Mouse (Mus musculus) liver, embryonic 12.5 days (tissue): ENCODE results near the gene Mei1. TPM values are rescaled to one million over a fixed set of nuclear protein-coding genes. Genes with fewer than 3 reads are reported as not detected.
A peak's percentile ranks its signal among the peaks of the same experiment; 100 is the strongest.
"Not testable (repeated sequence)": the region's sequence is repeated elsewhere in the genome, so short reads cannot be mapped to it uniquely, and the experiment has no call there.

Experiments
- ATAC-seq: fragments of 200-750 bp; cut with Nextera tagmentation; 2 replicates; pipeline ENCODE4 v1.8.0; 2017; ENCODE audit warnings: moderate number of reproducible peaks, mild to moderate bottlenecking, moderate library complexity
- H3K27ac ChIP-seq: fragments of 300-500 bp; sonication (generic); 2 replicates; pipeline ENCODE4 v1.5.1; 2016; ENCODE audit warnings: mild to moderate bottlenecking
- H3K27me3 ChIP-seq: fragments of 300-500 bp; sonication (generic); replicated peaks from 2 replicates; pipeline ENCODE4 v1.6.1; 2016; ENCODE audit warnings: mild to moderate bottlenecking, moderate library complexity
- H3K36me3 ChIP-seq: fragments of 300-500 bp; sonication (generic); 2 replicates; pipeline ENCODE4 v1.6.1; 2016; ENCODE audit warnings: mild to moderate bottlenecking, moderate library complexity
- H3K4me1 ChIP-seq: fragments of 300-500 bp; sonication (generic); 2 replicates; pipeline ENCODE4 v1.6.1; 2016
- H3K4me2 ChIP-seq: fragments of 300-500 bp; sonication (generic); 2 replicates; pipeline ENCODE4 v1.6.1; 2016; ENCODE audit warnings: mild to moderate bottlenecking, moderate library complexity
- H3K4me3 ChIP-seq: fragments of 300-500 bp; sonication (generic); 2 replicates; pipeline ENCODE4 v1.5.1; 2016; ENCODE audit warnings: mild to moderate bottlenecking, moderate library complexity
- H3K9ac ChIP-seq: fragments of 300-500 bp; sonication (generic); 2 replicates; pipeline ENCODE4 v1.6.1; 2016; ENCODE audit warnings: mild to moderate bottlenecking, moderate library complexity
- H3K9me3 ChIP-seq: fragments of 300-500 bp; sonication (generic); replicated peaks from 2 replicates; pipeline ENCODE4 v1.6.1; 2016; ENCODE audit warnings: mild to moderate bottlenecking, moderate library complexity
- WGBS: fragments of 180-500 bp; shearing (Covaris S2); methylation state at CpG from one replicate; pipeline ENCODE4 v1.1.7; 2016; ENCODE audit not compliant: insufficient replicate concordance; 5-methylcytosine and 5-hydroxymethylcytosine counted together
- polyA plus RNA-seq: library from polyadenylated mRNA; unstranded; fragments of >200 nt; fragmentation: Nextera tagmentation; extraction: Ambion mirVana; gene quantifications from 2 replicates; pipeline ENCODE4 v1.2.1, GENCODE M21; 2016

Mei1 gene
- polyA plus RNA-seq, 1 experiment from 2014 or later = not detected

DNA sequence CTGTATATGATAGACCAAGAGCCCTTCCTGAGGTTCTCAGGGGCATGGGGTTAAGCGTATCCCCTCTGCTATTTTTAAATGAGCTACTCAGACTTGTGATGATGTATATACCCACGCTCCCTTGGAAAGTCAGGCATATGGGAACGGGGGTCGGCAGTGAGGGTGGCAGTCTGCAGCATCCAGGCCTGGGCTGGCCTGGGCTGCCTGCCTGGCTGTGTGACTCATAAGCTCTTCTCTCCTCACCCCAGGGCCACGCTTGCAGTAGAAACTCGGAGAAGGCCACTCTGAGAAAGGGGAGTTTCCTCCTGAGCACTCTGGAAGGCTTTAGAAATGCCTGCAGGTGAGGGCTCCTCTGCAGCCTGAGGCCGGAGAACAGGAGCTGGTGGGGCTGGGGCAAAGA, 21.3 kb downstream of the Mei1 start:
- H3K4me2 ChIP-seq = no peak overlapping the region
- WGBS = 63% methylated on average over 7 of the region's 7 CpGs
- ATAC-seq = no peak
- no peak overlapping the region for H3K4me3 ChIP-seq
- H3K27ac ChIP-seq = no peak overlapping the region
- H3K9ac ChIP-seq = no peak overlapping the region
- H3K9me3 ChIP-seq = no peaks in the 10 kb centered on the region
- no peaks in the 10 kb centered on the region for H3K4me1 ChIP-seq
- H3K27me3 ChIP-seq = peaks cover 60% of the 10 kb centered on the region
- H3K36me3 ChIP-seq = no peaks in the 10 kb centered on the region

DNA sequence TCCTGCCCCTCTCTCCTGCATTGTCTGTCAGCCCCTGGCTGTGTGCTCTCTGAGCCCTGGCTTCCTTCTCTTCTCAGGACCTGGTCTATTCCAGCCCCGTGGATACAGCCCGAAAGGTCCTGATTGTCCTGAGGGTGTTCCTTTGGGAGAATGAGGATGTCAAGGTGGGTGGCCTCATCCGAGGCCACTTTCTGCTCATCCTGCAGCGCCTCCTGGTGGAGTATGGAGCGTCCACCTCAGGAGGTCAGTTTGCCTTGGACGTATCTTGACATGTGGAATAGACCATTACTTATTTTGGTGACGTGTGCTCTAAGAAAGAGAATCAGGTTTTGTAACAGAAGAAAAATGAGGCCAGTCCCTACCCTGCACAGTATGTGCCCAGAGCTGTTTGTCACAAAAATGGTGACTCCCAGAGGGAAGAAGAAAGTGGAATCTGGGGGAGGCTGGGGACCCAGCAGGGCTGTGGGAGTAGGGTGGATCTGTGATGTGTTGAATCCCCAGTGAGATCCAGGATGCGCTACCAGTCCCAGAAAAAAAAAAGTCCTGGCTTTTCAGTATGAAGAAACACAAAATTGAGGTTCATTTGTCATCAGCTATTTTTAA, 37.3 kb downstream of the Mei1 start:
- 21% methylated on average over 8 of the region's 8 CpGs for WGBS
- Histone ChIP-seq H3K4me2 (no peak overlapping the region), H3K4me3 (no peak overlapping the region), H3K4me1 (no peaks in the 10 kb centered on the region), H3K36me3 (no peaks in the 10 kb centered on the region), H3K9me3 (no peaks in the 10 kb centered on the region), H3K27me3 (peaks cover 30% of the 10 kb centered on the region), H3K9ac (no peak overlapping the region), H3K27ac (no peak overlapping the region)
- ATAC-seq = no peak

DNA sequence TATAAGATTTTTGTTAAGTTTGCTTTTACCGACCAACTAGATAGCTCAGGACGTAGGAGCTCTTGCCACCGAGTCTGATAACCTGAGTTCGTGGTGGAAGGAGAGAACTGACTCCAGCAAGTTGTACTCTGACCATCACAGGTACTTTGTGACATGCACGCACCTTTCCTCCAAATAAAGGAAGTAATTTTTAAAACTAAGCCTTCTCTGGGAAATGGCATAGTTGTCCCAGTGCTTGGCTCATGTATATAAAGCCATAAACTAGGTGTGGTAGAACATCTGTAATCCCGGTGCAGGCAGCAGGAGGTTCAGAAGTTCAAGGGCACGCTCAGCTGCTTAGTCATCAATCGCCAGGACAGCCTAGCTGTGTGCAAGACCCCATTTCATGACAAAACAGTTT, 50.7 kb downstream of the Mei1 start:
- ATAC-seq = no peak
- Histone ChIP-seq H3K9ac (no peak overlapping the region), H3K27ac (no peak overlapping the region), H3K36me3 (no peaks in the 10 kb centered on the region), H3K4me3 (no peak overlapping the region), H3K9me3 (no peaks in the 10 kb centered on the region), H3K4me2 (no peak overlapping the region), H3K4me1 (no peaks in the 10 kb centered on the region), H3K27me3 (peaks cover 26% of the 10 kb centered on the region)
- 73% methylated on average over 8 of the region's 8 CpGs for WGBS

GRCm38 (mm10) chr15:82126690-82127089, 56.9 kb downstream of the Mei1 start:
- not testable (repeated sequence) for H3K9me3 ChIP-seq, ATAC-seq, H3K27ac ChIP-seq
- Histone ChIP-seq H3K4me2 (peak overlapping the region; percentile 93), H3K36me3 (peaks cover 16% of the 10 kb centered on the region), H3K27me3 (0 out of 2 replicates have a peak, but pooled peaks cover 10% of the 10 kb centered on the region), H3K9ac (peak overlapping the region; percentile 71; the same call in 1 of the 2 replicates), H3K4me1 (peaks cover 39% of the 10 kb centered on the region), H3K4me3 (peak overlapping the region; percentile 82; the same call in 1 of the 2 replicates)
- WGBS = 77% methylated on average over 4 of the region's 4 CpGs

GRCm38 (mm10) chr15:82127426-82128374, 57.9 kb downstream of the Mei1 start, which contains the start of gene Ccdc134:
Gene Ccdc134, plus strand, starts transcription at chr15:82127922.
- peak within 1 kb of the TSS; percentile 80 for H3K9ac ChIP-seq
- no peaks in the 10 kb centered on the region for H3K9me3 ChIP-seq

DNA sequence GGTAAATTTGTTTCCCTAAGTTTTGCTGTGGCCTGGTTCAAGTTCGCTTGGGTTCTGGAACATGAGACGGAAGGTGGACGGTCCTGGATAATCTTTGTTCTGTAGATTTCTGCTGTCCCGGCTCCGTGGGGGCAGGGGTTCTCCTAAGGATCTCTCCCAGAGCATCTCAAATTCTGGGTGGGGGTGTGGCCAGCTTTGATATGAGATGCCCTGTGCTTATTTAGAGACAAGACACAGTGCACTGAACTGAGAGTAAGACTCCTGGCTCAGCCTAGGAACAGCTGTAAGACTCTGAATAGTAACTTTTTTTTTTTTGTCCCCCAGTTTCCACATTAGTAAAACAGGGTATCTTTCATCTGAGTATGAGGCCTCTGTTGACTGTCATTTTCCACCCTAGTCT, 58.6 kb downstream of the Mei1 start:
- Histone ChIP-seq H3K9me3 (no peaks in the 10 kb centered on the region), H3K4me2 (peak overlapping the region; percentile 93), H3K36me3 (peaks cover 27% of the 10 kb centered on the region), H3K27ac (peak overlapping the region; percentile 80), H3K4me3 (peak overlapping the region; percentile 82), H3K4me1 (peaks cover 39% of the 10 kb centered on the region), H3K27me3 (0 out of 2 replicates have a peak, but pooled peaks cover 10% of the 10 kb centered on the region), H3K9ac (peak overlapping the region; percentile 80)
- no peak; the same call in 1 of the 2 replicates for ATAC-seq
- 3% methylated on average over 5 of the region's 5 CpGs for WGBS

More at GRCm38 (mm10) chr15:82127426-82128374, 57.9 kb downstream of the Mei1 start, which contains the start of gene Ccdc134:
- H3K4me2 ChIP-seq = peak within 1 kb of the TSS; percentile 93
- peaks cover 39% of the 10 kb centered on the region for H3K4me1 ChIP-seq
- 1% methylated on average over 73 of the region's 74 CpGs for WGBS
- ATAC-seq = peak; percentile 99
- H3K4me3 ChIP-seq = peak within 1 kb of the TSS; percentile 82
- H3K27ac ChIP-seq = peak within 1 kb of the TSS; percentile 80
- peaks cover 23% of the 10 kb centered on the region for H3K36me3 ChIP-seq
- H3K27me3 ChIP-seq = 0 out of 2 replicates have a peak, but pooled peaks cover 10% of the 10 kb centered on the region

DNA sequence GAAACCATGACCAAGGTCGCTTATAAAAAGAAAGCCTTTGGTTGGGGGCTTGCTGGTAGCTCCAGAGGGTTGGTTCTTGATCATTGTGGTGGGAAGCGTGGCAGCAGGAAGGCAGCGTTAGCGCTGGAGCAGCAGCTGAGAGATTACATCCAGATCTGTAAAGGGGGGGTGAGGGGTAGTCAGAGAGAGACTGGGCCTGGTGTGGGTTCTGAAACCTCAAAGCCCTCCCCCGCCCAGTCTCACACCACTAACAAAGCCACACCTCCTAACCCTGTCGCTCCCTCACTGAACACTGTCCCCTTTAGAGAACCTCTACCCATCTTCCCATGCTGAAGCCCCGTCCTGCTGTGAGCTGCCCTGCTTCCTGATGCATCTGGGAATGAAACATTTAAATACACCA, 60.8 kb downstream of the Mei1 start:
- 32% methylated on average over 7 of the region's 7 CpGs for WGBS
- Histone ChIP-seq H3K27ac (no peak overlapping the region), H3K36me3 (peaks cover 30% of the 10 kb centered on the region), H3K4me3 (no peak overlapping the region), H3K9ac (0 out of 2 replicates have a peak overlapping the region, but pooled peaks have one; percentile 14), H3K9me3 (no peaks in the 10 kb centered on the region), H3K4me1 (peaks cover 39% of the 10 kb centered on the region), H3K27me3 (no peaks in the 10 kb centered on the region), H3K4me2 (no peak overlapping the region)
- no peak for ATAC-seq

- Histone ChIP-seq H3K27ac (no peak overlapping the region), H3K9me3 (no peaks in the 10 kb centered on the region), H3K27me3 (no peaks in the 10 kb centered on the region), H3K9ac (no peak overlapping the region), H3K36me3 (peaks cover 42% of the 10 kb centered on the region), H3K4me1 (peaks cover 13% of the 10 kb centered on the region), H3K4me2 (no peak overlapping the region), H3K4me3 (no peak overlapping the region)
- 84% methylated on average over 4 of the region's 4 CpGs for WGBS
- ATAC-seq = peak; percentile 17; the same call in 1 of the 2 replicates
Measured at GRCm38 (mm10) chr15:82135372-82135771, 65.6 kb downstream of the Mei1 start.

- no peaks in the 10 kb centered on the region for H3K9me3 ChIP-seq
- H3K9ac ChIP-seq = no peak overlapping the region
- no peak overlapping the region for H3K4me3 ChIP-seq
- peak; percentile 57; the same call in 1 of the 2 replicates for ATAC-seq
- no peaks in the 10 kb centered on the region for H3K27me3 ChIP-seq
- WGBS = 51% methylated on average over 4 of the region's 4 CpGs
- H3K4me1 ChIP-seq = peaks cover 18% of the 10 kb centered on the region
- no peak overlapping the region for H3K4me2 ChIP-seq
- H3K27ac ChIP-seq = no peak overlapping the region
- peaks cover 31% of the 10 kb centered on the region for H3K36me3 ChIP-seq
Measured at GRCm38 (mm10) chr15:82138565-82138964, 68.8 kb downstream of the Mei1 start.

DNA sequence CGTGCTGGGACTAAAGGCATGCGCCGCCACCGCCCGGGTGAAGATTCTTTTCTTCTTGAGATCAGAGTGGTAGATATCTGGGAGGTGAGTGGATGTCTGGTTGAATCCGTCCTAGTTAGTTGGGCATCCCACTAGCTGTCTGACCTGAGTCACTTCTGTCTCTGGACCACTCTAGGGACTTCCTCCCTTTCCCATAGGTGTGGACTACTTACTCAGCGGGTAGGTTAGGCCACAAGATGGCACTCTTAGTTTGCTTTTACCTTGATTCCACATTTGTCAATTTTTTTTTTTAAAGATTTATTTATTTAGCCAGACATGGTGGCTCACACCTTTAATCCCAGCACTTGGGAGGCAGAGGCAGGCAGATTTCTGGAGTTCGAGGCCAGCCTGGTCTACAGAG, 69.4 kb downstream of the Mei1 start:
- ATAC-seq = no peak

GRCm38 (mm10) chr15:82140355-82140754, 70.6 kb downstream of the Mei1 start:
- no peak overlapping the region; the same call in 1 of the 2 replicates for H3K9ac ChIP-seq
- ATAC-seq = no peak
- H3K4me3 ChIP-seq = no peak overlapping the region
- 87% methylated on average over 3 of the region's 3 CpGs for WGBS
- H3K27me3 ChIP-seq = no peaks in the 10 kb centered on the region
- no peak overlapping the region for H3K4me2 ChIP-seq
- H3K4me1 ChIP-seq = peaks cover 34% of the 10 kb centered on the region
- peaks cover 30% of the 10 kb centered on the region for H3K36me3 ChIP-seq
- H3K27ac ChIP-seq = peak overlapping the region; percentile 39; the same call in 1 of the 2 replicates
- H3K9me3 ChIP-seq = no peaks in the 10 kb centered on the region

More for the DNA sequence above, 69.4 kb downstream of the Mei1 start:
- peaks cover 30% of the 10 kb centered on the region for H3K36me3 ChIP-seq
- H3K9ac ChIP-seq = no peak overlapping the region
- H3K27ac ChIP-seq = no peak overlapping the region
- 87% methylated on average over 8 of the region's 8 CpGs for WGBS
- H3K4me2 ChIP-seq = no peak overlapping the region
- H3K4me1 ChIP-seq = peaks cover 23% of the 10 kb centered on the region
- no peak overlapping the region for H3K4me3 ChIP-seq
- H3K9me3 ChIP-seq = no peaks in the 10 kb centered on the region
- H3K27me3 ChIP-seq = no peaks in the 10 kb centered on the region

DNA sequence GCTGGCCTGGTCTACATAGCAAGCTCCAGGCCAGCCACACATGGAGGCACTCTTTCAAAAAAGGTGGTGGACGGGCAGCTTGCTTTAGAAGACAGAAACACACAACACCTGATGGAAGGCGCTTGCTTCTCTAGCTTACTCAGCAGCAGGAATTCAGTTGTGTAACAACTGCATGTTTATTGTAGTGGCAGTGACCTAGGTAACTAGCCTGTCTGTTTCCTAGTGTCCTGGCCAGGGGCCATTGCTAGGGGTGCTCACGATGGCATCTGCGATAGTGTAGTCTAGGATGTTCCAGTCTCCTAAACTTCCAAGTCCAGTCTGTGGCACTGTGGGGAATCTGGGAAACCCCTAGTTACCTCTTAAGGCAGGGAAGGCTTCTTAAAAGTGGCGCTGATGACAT, 74.4 kb downstream of the Mei1 start:
- ATAC-seq = no peak
- Histone ChIP-seq H3K27ac (peak overlapping the region; percentile 92; the same call in 1 of the 2 replicates), H3K27me3 (no peaks in the 10 kb centered on the region), H3K4me1 (peaks cover 60% of the 10 kb centered on the region), H3K9ac (no peak overlapping the region), H3K36me3 (peaks cover 20% of the 10 kb centered on the region), H3K4me3 (no peak overlapping the region), H3K4me2 (no peak overlapping the region), H3K9me3 (no peaks in the 10 kb centered on the region)
- WGBS = 81% methylated on average over 5 of the region's 5 CpGs
